Mouse (Mus musculus) ES-E14 (cell line): ENCODE data around the gene Noa1.

ENCODE experiments used
- MAFK ChIP-seq: IDR thresholded peaks from 2 replicates; pipeline ENCODE4 v1.6.1; 2014; ENCODE audit warnings: mild to moderate bottlenecking, low read depth, low read length, inconsistent platforms; ENCODE audit not compliant: insufficient read depth
- ZNF384 ChIP-seq: IDR thresholded peaks from 2 replicates; pipeline ENCODE4 v1.6.1; 2012; ENCODE audit warnings: low read depth, low read length, inconsistent platforms

GRCm38 (mm10) chr5:77251656-77252055 is 58.2 kb downstream of the Noa1 start:
- TF ChIP-seq ZNF384 (no peak), MAFK (no peak)
